Mouse (Mus musculus): ENCODE measurements around the gene Marcks. TPM values are rescaled to one million over a fixed set of nuclear protein-coding genes. Genes with fewer than 3 reads are reported as not detected.
"Not testable (repeated sequence)": the region's sequence is repeated elsewhere in the genome, so short reads cannot be mapped to it uniquely, and the experiment has no call there.

Gene Marcks
- total and polyA plus RNA-seq, 3 experiments, result 18.2 to 50.3 (median 39.4) TPM

DNA sequence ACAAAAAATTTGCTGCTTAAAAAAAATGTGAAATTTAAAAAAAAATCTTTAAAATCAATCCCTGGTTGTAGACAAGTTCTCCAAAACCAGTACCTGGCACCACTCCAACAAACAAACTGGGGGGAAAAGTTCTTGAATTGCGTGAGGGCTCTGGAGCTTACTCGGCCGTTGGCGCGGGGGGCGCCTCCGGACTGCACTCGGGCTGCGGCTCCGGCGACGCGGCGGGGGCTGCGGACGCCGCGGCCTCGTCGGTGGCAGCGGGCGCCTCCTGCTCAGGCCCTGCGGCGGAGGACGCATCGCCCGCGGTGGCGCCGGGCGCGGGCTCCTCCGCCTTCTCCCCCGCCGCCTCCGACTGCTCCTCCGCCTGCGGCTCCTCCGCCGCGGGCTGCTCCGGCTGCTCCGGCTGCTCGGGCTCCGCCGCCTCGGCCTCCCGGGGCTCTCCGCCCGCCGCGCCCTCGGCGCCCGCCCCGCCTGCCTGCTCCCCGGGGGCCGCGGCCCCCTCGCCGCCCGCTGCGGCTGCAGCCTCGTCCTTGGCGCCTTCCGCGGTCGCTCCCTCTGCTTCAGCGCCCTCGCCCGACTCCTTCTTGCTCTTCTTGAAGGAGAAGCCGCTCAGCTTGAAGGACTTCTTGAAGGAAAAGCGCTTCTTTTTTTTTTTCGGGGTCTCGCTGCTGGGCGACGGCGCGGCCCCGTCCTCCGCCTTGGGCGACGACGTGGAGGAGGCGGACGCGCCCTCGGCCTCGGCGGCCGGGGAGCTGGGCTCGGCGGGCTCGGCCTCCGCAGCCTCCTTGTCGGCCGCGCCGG is 2.6 kb downstream of the Marcks start:
- peak; percentile 83 for DNase-seq

GRCm38 (mm10) chr10:37133876-37134708 is 4.6 kb downstream of the Marcks start:
- DNase-seq, result no peak

DNA sequence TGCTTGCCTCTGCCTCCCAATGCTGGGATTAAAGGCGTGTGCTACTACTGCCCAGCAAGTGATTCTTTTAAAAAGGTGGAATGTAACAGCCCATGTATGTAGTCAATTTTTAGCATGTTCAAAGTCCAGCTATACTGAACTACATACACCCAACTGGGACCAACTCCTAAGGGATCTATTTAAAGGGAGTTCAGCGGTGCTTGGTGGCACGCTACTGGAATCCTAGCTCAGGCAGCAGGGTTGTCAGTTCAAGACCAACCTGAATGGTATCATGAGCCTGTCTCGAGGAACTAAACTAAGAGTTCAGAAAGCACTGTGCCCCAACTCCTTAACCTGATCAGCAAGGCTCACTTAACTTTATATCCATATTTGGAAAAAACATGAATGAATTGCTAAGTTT is 6.0 kb downstream of the Marcks start:
- no peak for DNase-seq

GRCm38 (mm10) chr10:37129652-37130051 is 9.1 kb downstream of the Marcks start:
- no peak for DNase-seq

DNA sequence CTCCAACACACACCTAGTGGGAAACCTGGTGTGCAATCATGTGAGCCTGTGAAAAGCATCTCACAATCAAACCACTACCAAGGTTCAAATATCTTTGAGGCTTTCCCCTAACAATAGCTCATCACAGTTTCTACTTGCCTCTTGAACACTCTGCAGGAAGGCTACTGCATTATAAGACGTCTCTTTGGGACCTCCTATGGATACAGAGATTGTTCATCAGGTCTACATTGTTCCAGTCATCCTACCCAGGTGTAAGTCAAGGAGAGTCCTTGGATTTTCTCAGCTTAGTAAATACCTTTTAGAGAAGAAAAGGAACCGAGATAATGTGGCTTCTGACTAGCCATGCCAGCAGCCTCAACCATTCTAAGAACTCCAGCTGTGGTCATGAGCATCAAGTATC is 23.4 kb downstream of the Marcks start:
- DNase-seq, result no peak

DNA sequence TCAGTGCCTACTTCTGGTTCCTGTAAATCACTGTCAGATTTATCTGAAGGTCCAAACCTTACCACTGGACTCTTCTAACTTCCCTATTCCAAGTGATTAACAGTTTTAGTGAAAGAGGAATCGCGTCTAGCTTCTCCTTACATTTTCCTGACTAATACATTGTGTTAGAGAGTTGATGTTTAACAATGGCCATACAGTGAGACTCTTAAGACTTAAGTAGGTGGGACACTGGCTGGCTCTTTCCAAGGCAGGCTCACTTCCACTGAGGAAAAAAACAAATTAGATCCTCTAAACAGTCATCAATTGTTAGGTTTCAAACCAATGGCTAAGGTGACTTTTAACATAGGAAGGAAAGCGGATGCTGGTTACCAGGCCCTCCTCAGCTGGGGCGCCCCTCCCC is 25.9 kb downstream of the Marcks start:
- DNase-seq, result no peak

DNA sequence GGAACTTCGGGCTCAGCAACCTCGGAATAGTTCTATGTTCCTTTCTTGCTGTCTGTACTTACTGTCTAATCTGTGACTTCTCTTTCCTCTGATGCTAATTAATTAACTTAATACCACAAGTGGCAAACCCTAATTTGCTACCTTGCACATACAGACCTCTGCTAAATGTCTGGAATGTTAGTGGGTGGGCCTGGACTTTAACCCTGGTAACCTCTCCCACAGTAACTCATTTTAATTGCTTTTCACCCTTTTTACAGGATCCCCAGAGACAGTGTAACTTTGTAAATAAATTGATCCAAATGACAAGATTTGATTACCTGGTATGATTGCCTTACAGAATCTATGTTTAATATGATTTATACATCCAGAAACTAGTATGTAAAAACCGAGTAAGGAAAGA is 26.4 kb downstream of the Marcks start:
- DNase-seq, result no peak

GRCm38 (mm10) chr10:37111432-37111831 is 27.3 kb downstream of the Marcks start:
- no peak for DNase-seq

DNA sequence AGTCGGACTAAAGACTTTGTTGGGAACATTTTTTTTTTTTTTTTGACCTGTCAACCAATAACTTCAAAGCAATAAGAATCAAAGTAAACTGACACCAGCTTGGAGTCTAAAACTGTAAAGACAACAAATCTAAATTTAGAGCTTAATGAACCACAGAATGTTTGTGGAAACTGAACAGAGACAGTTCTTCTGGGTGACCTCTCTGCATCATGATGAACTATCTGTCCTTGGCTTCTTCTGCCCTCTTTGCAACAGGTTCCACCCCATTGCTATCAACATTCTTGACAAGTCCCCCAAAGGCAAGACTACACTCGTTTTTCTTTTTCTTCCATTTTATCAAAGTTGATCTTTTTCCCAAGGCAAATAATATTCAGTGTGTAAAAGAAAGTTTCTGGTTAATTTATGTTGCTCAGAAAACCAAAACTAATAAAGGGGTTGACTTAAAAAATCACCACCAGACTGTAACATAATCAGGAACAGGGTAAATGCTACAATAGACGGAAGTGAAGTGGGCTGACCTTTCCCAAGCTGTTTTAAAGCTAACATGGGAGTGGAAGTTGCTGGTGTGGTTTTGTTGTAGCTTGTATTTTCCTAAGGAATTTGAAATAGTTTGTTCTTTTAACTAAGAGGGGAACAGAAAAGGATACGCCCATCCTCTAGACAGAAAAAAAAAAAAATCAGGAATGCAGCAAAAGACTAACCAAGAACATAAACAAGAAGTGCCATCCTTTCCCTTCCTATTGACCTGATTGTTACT is 31.7 kb downstream of the Marcks start:
- DNase-seq, result no peak

GRCm38 (mm10) chr10:37106303-37106702 is 32.4 kb downstream of the Marcks start:
- DNase-seq, result no peak

- peak; percentile 18 for DNase-seq
These were observed 36.3 kb downstream of the Marcks start for GRCm38 (mm10) chr10:37102227-37103080.

DNA sequence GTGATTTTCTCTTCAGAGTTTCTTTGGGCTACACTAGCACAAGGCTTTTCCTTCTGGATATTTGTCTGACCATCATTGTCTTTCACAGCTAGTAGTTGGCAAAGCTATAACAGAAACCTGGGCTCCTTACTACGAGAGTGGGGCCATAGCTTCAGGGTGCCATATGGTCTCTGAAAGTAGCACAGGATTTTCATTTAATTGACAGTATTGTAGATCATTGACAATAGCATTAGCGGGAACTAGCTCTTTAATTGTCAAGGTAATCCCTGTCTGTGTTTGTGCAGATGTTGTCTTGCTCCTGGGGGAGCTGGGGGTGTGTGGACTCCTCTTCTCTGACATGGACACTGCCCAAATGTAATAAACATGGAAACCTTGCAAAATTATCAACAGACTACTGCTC is 37.0 kb downstream of the Marcks start:
- DNase-seq, result no peak

DNA sequence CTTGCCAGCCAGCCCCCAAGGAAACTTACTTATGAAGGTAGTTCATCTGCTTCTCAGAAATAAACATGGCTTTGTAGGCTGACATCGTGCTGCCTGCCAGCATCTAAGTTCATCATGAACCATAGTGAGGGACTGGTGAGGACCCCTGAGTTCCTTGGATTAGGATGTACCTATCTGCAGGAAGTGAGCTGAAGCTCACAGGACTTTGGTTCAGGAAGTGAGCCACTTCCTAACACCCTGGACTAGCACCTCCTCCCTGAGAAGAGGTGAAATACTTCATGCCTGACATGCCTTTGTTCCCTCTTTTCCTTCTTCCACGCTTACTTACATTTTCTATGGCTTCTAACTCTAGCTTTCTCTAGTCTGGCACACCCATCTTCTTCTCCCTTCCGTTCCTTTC is 42.2 kb downstream of the Marcks start:
- peak; percentile 8 for DNase-seq

GRCm38 (mm10) chr10:37095803-37096202 is 42.9 kb downstream of the Marcks start:
- DNase-seq, result peak; percentile 74

- DNase-seq, result peak; percentile 59
These were observed 45.4 kb downstream of the Marcks start for GRCm38 (mm10) chr10:37093306-37093705.

- DNase-seq, result no peak
These were observed 48.3 kb downstream of the Marcks start for GRCm38 (mm10) chr10:37090411-37090810.

DNA sequence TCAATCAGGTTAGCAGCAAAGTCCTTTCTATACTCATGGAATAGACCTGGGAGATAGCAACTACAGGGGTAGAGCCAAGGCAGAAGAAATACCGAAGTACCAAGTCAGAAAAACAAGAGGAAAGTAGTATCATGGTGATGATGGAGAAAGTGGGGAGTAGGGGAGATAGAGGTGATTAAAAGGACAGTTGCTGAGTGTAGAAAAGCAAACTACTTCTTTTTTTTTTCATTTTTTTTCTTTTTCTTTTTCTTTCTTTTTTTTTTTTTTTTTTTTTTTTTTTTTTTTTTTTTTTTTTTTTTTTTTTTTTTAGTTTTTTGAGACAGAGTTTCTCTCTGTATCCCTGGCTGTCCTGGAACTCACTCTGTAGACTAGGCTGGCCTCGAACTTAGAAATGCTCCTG is 54.6 kb downstream of the Marcks start:
- not testable (repeated sequence) for DNase-seq
